Mouse (Mus musculus) heart, embryonic 16.5 days (tissue): ENCODE results near the gene Mthfd1l. TPM values are rescaled to one million over a fixed set of nuclear protein-coding genes. Genes with fewer than 3 reads are reported as not detected.

Source experiments
- ATAC-seq: fragments of 200-750 bp; cut with Nextera tagmentation; replicated peaks from 2 replicates; pipeline ENCODE4 v1.8.0; 2017; ENCODE audit warnings: moderate number of reproducible peaks; ENCODE audit not compliant: insufficient read depth, low FRiP score; ENCODE audit errors: extremely low read depth
- H3K27ac ChIP-seq: fragments of 300-500 bp; sonication (generic); 2 replicates; pipeline ENCODE4 v1.5.1; 2014; ENCODE audit warnings: mild to moderate bottlenecking, low read length, control low read depth, moderate library complexity
- H3K27me3 ChIP-seq: fragments of 300-500 bp; sonication (generic); 2 replicates; pipeline ENCODE4 v1.6.1; 2014; ENCODE audit warnings: low read length, mixed read lengths; ENCODE audit not compliant: control insufficient read depth, insufficient read depth
- H3K36me3 ChIP-seq: fragments of 300-500 bp; sonication (generic); 2 replicates; pipeline ENCODE4 v1.6.1; 2014; ENCODE audit not compliant: control insufficient read depth, insufficient read depth
- H3K4me1 ChIP-seq: fragments of 300-500 bp; sonication (generic); 2 replicates; pipeline ENCODE4 v1.6.1; 2014; ENCODE audit warnings: low read length, mixed read lengths; ENCODE audit not compliant: control insufficient read depth, insufficient read depth
- H3K4me2 ChIP-seq: fragments of 300-500 bp; sonication (generic); 2 replicates; pipeline ENCODE4 v1.6.1; 2014; ENCODE audit warnings: low read depth, mild to moderate bottlenecking, control low read depth, low read length
- H3K4me3 ChIP-seq: fragments of 300-500 bp; sonication (generic); 2 replicates; pipeline ENCODE4 v1.5.1; 2014; ENCODE audit warnings: mild to moderate bottlenecking, control low read depth, low read length
- H3K9ac ChIP-seq: fragments of 300-500 bp; sonication (generic); 2 replicates; pipeline ENCODE4 v1.6.1; 2014; ENCODE audit warnings: low read length, control low read depth
- H3K9me3 ChIP-seq: fragments of 300-500 bp; sonication (generic); replicated peaks from 2 replicates; pipeline ENCODE4 v1.6.1; 2016; ENCODE audit warnings: low read length; ENCODE audit not compliant: control insufficient read depth
- WGBS: fragments of 180-500 bp; shearing (Covaris S2); extraction: QIAGEN DNeasy Blood & Tissue Kit; methylation state at CpG from one replicate; pipeline ENCODE4 v1.1.7; 2014; 5-methylcytosine and 5-hydroxymethylcytosine counted together
- polyA plus RNA-seq: library from polyadenylated mRNA; unstranded; fragments of >200 nt; fragmentation: Nextera tagmentation; extraction: Ambion mirVana; gene quantifications from 2 replicates; pipeline ENCODE4 v1.2.1, GENCODE M21; 2015

Gene Mthfd1l
- polyA plus RNA-seq, 1 experiment from 2014 or later: 10.1 TPM

- H3K27me3 ChIP-seq: no peaks in the 10 kb centered on the region
- H3K27ac ChIP-seq: no peak overlapping the region
- H3K4me2 ChIP-seq: no peak overlapping the region
- H3K9me3 ChIP-seq: no peaks in the 10 kb centered on the region
- peaks cover 2% of the 10 kb centered on the region; the same call in 1 of the 2 replicates for H3K36me3 ChIP-seq
- WGBS: 87% methylated on average over 15 of the region's 15 CpGs
- no peak for ATAC-seq
- no peak overlapping the region for H3K9ac ChIP-seq
- no peaks in the 10 kb centered on the region for H3K4me1 ChIP-seq
- no peak overlapping the region for H3K4me3 ChIP-seq
Measured at GRCm38 (mm10) chr10:4089885-4090284, 117.0 kb downstream of the Mthfd1l start.

- Histone ChIP-seq H3K9ac (no peak overlapping the region), H3K9me3 (no peaks in the 10 kb centered on the region), H3K36me3 (peaks cover 2% of the 10 kb centered on the region; the same call in 1 of the 2 replicates), H3K4me2 (no peak overlapping the region), H3K27ac (no peak overlapping the region), H3K4me3 (no peak overlapping the region), H3K27me3 (no peaks in the 10 kb centered on the region), H3K4me1 (no peaks in the 10 kb centered on the region)
- ATAC-seq: no peak
- 94% methylated on average over 8 of the region's 8 CpGs for WGBS
Measured at GRCm38 (mm10) chr10:4092990-4093389, 120.1 kb downstream of the Mthfd1l start.

DNA sequence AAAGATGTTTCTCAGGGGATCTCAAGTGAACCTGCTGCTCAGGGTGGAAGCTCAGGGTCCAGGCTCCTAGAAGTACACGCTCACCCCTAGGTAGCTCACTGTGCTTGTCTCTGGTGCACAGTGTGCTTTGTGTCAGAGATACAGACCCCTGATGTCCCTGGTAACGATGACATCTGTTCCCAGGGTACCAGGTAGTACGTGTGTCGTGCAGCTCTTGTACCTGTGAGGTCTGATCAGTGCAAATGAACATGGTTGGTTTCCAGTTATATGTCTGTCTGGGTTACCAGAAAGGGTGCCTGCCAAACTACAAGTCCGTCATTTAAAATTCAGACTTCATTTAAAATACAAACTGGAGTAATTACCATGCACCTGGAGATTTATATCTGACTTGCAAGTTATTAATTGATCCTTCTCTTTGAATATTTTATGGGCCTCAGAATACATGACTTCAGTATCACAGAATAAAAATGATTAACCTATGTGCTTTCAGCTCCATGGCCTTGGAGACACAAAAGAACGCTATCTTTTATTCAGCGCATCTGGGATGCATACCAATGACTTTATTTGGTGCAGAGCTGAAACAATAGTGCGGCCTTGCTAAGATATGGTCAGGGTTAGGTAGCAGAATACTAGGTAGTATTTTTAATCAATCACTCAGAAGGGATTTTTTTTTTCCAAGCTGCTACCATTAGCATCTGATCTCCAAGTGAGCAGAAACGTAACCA, 121.3 kb downstream of the Mthfd1l start:
- H3K4me2 ChIP-seq: no peak overlapping the region

DNA sequence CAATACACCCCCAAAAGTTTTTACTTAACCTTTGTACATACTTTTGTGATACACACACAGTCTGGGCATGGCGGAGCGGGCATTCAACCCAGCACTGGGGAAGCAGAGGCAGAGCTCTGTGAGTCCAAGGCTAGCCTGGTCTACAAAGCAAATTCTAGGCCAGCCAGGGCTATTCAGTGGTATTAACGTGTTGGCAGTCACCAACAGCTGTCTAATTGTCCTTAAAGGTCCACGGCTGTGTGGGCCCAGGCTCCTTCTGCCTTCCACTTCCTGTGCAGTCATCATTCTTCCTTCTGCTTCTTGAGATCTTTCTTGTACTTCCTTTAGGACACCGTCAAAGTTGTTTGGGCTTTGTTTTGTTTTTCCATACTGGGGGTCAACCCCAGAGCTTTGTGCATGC, 123.2 kb downstream of the Mthfd1l start:
- Histone ChIP-seq H3K9me3 (no peaks in the 10 kb centered on the region), H3K4me1 (no peaks in the 10 kb centered on the region), H3K4me2 (no peak overlapping the region), H3K27me3 (no peaks in the 10 kb centered on the region), H3K27ac (0 out of 2 replicates have a peak overlapping the region, but pooled peaks have one; percentile 16), H3K9ac (no peak overlapping the region), H3K36me3 (0 out of 2 replicates have a peak, but pooled peaks cover 2% of the 10 kb centered on the region), H3K4me3 (no peak overlapping the region)
- WGBS: 77% methylated on average over 5 of the region's 5 CpGs
- no peak for ATAC-seq

More for the DNA sequence above, 121.3 kb downstream of the Mthfd1l start:
- 90% methylated on average over 9 of the region's 9 CpGs for WGBS
- Histone ChIP-seq H3K27ac (no peak overlapping the region), H3K27me3 (no peaks in the 10 kb centered on the region), H3K4me1 (no peaks in the 10 kb centered on the region), H3K36me3 (0 out of 2 replicates have a peak, but pooled peaks cover 2% of the 10 kb centered on the region), H3K9ac (no peak overlapping the region), H3K9me3 (no peaks in the 10 kb centered on the region), H3K4me3 (no peak overlapping the region)
- no peak for ATAC-seq

GRCm38 (mm10) chr10:4100007-4100406, 127.1 kb downstream of the Mthfd1l start:
- Histone ChIP-seq H3K27me3 (no peaks in the 10 kb centered on the region), H3K4me3 (no peak overlapping the region), H3K4me1 (no peaks in the 10 kb centered on the region), H3K36me3 (no peaks in the 10 kb centered on the region), H3K4me2 (no peak overlapping the region), H3K27ac (no peak overlapping the region), H3K9me3 (no peaks in the 10 kb centered on the region), H3K9ac (no peak overlapping the region)
- WGBS: 90% methylated on average over 6 of the region's 6 CpGs
- peak; percentile 69 for ATAC-seq

GRCm38 (mm10) chr10:4105676-4106528, 133.0 kb downstream of the Mthfd1l start:
- Histone ChIP-seq H3K36me3 (no peaks in the 10 kb centered on the region), H3K9me3 (no peaks in the 10 kb centered on the region), H3K27ac (peak overlapping the region; percentile 70), H3K4me1 (peaks cover 24% of the 10 kb centered on the region), H3K27me3 (no peaks in the 10 kb centered on the region), H3K4me3 (no peak overlapping the region), H3K4me2 (no peak overlapping the region), H3K9ac (peak overlapping the region; percentile 28; the same call in 1 of the 2 replicates)
- ATAC-seq: no peak
- 33% methylated on average over 10 of the region's 10 CpGs for WGBS

DNA sequence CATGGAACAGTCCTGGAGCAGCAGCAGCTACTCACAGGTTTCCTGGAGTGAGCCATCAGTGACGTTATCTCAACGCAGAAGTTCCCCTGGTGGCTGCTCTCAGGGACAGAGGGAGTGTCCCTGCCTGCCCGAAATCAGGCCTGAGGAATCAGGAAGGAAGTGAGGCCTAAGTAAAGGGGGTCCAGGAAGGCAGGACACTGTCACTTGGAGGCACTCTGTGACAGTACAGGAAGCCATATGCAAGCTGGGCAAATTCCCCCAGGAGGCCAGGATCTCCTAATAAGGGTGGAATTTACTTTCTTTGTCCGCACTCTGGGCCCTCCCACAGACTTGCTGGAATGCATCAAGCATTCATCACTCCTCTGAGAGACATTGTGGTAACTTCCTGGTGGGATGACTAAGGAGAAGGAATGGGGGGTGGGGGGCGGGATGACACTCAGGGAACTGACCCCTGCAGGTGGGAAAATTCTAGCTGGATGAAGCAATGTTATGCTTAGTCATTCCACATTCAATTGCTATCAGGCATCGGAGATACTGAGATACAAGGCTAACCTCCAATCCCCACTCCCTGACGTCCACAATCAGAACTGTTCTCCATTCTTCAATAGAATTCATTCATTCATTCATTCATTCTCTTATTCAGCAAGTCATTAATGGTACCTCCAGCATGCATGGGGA, 134.9 kb downstream of the Mthfd1l start:
- Histone ChIP-seq H3K36me3 (no peaks in the 10 kb centered on the region), H3K4me1 (peaks cover 34% of the 10 kb centered on the region), H3K9me3 (no peaks in the 10 kb centered on the region), H3K4me3 (no peak overlapping the region), H3K9ac (peak overlapping the region; percentile 34; the same call in 1 of the 2 replicates), H3K27ac (peak overlapping the region; percentile 70), H3K27me3 (no peaks in the 10 kb centered on the region), H3K4me2 (no peak overlapping the region)
- WGBS: 19% methylated on average over 7 of the region's 7 CpGs
- ATAC-seq: peak; percentile 91

- H3K36me3 ChIP-seq: no peaks in the 10 kb centered on the region
- H3K27me3 ChIP-seq: no peaks in the 10 kb centered on the region
- no peak for ATAC-seq
- H3K9me3 ChIP-seq: no peaks in the 10 kb centered on the region
- H3K9ac ChIP-seq: no peak overlapping the region
- WGBS: 71% methylated on average over 9 of the region's 9 CpGs
- H3K4me1 ChIP-seq: peaks cover 40% of the 10 kb centered on the region
- H3K4me3 ChIP-seq: no peak overlapping the region
- H3K4me2 ChIP-seq: no peak overlapping the region
- peak overlapping the region; percentile 70 for H3K27ac ChIP-seq
Measured at GRCm38 (mm10) chr10:4108462-4108861, 135.5 kb downstream of the Mthfd1l start.
